Mouse (Mus musculus) heart, postnatal 0 days (tissue): ENCODE data around the gene Hpn.

Experiments
- CTCF ChIP-seq: IDR thresholded peaks from 2 replicates; pipeline ENCODE4 v1.5.1; 2016; ENCODE audit warnings: antibody characterized with exemption, control low read depth, low read depth
- EP300 ChIP-seq: IDR thresholded peaks from 2 replicates; pipeline ENCODE4 v1.6.1; 2016; ENCODE audit warnings: antibody characterized with exemption, low read depth

DNA sequence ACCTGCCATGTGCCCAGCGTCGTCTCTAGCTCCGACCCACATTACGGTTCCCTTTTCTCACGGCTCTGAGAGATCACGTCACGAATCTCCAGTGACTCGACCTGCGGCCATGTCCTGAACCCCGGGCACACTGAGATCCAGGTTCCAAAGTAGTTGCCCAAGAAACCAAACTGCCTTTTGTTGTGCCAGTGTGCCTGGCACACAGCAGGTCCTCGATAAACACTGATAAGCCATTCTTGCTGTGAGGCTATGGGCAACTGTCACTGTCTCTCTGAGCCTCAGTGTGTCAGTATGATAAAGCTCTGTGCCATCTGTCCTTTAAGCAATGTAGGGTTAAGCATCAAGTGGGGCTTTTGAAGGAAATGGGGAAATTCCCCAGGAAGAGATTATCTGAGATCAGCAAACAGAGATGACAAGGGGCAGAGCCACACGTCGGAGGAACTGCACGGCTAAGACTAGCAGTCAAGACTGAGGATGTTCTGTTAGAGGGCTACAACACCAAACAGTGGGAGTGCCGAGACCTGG, 4.2 kb downstream of the Hpn start:
- TF ChIP-seq CTCF: no peak
- TF ChIP-seq EP300: no peak
